Mouse (Mus musculus): ENCODE results near the gene Cabin1.

- no peak for TF ChIP-seq CTCF (IDR thresholded peaks at IDR 0.05; ENCODE audit: borderline replicate concordance, insufficient read depth, low read length)
- no peak for TF ChIP-seq POLR2A (IDR thresholded peaks at IDR 0.05; ENCODE audit: low read depth, low read length)
Observed at GRCm38 (mm10) chr10:75600189-75600730, 163.9 kb downstream of the Cabin1 start.

All from embryonic fibroblast, embryonic 13.5 days (primary cell).